Mouse (Mus musculus): Measurements from ENCODE around the gene Tpx2.

GRCm38 (mm10) chr2:152909848-152910247, 62.1 kb downstream of the Tpx2 start:
- no peak for TF ChIP-seq GATA1 (IDR thresholded peaks at IDR 0.05; ENCODE audit: borderline replicate concordance, low read length)
- TF ChIP-seq FLI1 (IDR thresholded peaks at IDR 0.05; ENCODE audit: low read length): no peak

All from megakaryocyte, embryonic 14.5 days (primary cell).